Mouse (Mus musculus): ENCODE results near the gene Nrcam. TPM values are rescaled to one million over a fixed set of nuclear protein-coding genes. Genes with fewer than 3 reads are reported as not detected.
"Not testable (repeated sequence)": the region's sequence is repeated elsewhere in the genome, so short reads cannot be mapped to it uniquely, and the experiment has no call there.

Nrcam gene
- polyA plus RNA-seq (2015; fragmentation: Nextera tagmentation; extraction: Ambion mirVana): 3.7 and 5.7 TPM in 2 replicates

GRCm38 (mm10) chr12:44328381-44329315 lies at the start of gene Nrcam:
Gene Nrcam, plus strand, starts transcription at chr12:44328885.
- Histone ChIP-seq H3K27ac (replicated peaks) (no peak within 1 kb of the TSS), H3K36me3 (no peaks in the 10 kb centered on the region), H3K4me3 (replicated peaks) (peak within 1 kb of the TSS; percentile 63), H3K4me1 (peaks cover 13% of the 10 kb centered on the region), H3K9ac (peak within 1 kb of the TSS; percentile 21), H3K27me3 (peaks cover 24% of the 10 kb centered on the region), H3K4me2 (replicated peaks) (peak within 1 kb of the TSS; percentile 98), H3K9me3 (replicated peaks) (no peaks in the 10 kb centered on the region)
- WGBS: 2% methylated on average over 74 of the region's 74 CpGs
- peak; percentile 68 for ATAC-seq (ENCODE audit: insufficient number of reproducible peaks, low FRiP score, low TSS enrichment, low read depth)

DNA sequence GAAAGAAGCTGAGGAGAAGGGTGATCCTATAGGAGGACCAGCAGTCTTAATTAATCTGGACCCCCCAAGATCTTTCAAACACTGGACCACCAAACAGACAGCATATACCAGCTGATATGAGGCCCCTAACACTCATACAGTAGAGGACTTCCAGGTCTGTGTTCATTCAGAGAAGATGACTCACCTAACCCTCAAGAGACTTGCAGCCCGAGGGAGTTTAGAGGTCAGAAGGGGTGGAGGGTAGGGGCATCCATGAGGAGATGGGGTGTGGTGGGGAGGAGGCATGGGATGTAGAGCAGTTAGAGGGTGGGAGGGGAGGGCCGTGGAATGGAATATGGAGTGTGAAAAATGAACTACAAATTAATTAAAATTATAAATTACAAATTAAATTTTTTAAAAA lies 48.5 kb upstream of the Nrcam start:
- H3K27ac ChIP-seq (replicated peaks); H3K9me3 ChIP-seq (replicated peaks); H3K4me1 ChIP-seq; H3K36me3 ChIP-seq; H3K4me2 ChIP-seq (replicated peaks); H3K9ac ChIP-seq; ATAC-seq (ENCODE audit: insufficient number of reproducible peaks, low FRiP score, low TSS enrichment, low read depth); H3K4me3 ChIP-seq (replicated peaks); H3K27me3 ChIP-seq: not testable (repeated sequence)
- WGBS: 75% methylated on average over 2 of the region's 2 CpGs

DNA sequence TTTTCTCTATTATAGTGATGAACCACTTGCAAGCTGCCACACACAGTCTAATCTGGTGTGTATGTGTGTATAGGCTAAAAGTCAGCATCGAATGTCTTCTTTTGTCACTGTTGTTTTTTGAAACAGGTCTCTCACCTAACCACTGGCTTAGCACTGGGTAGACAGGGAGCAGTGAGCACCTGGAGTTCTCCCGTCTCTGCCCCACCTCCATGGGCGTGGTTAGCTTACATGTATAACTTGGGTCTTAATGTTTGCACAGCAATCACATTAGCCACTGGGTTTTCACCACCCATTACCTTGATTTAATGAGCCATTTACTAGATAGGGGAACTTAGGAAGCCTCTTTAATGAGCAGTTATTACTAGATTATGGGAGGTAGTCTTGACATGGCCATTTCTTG lies 47.2 kb upstream of the Nrcam start:
- Histone ChIP-seq H3K4me1 (no peaks in the 10 kb centered on the region), H3K9me3 (replicated peaks) (no peaks in the 10 kb centered on the region), H3K27me3 (no peaks in the 10 kb centered on the region), H3K27ac (replicated peaks) (no peak overlapping the region), H3K4me2 (replicated peaks) (no peak overlapping the region), H3K9ac (no peak overlapping the region), H3K36me3 (no peaks in the 10 kb centered on the region), H3K4me3 (replicated peaks) (no peak overlapping the region)
- 82% methylated on average over 3 of the region's 3 CpGs for WGBS
- ATAC-seq (ENCODE audit: insufficient number of reproducible peaks, low FRiP score, low TSS enrichment, low read depth): no peak

DNA sequence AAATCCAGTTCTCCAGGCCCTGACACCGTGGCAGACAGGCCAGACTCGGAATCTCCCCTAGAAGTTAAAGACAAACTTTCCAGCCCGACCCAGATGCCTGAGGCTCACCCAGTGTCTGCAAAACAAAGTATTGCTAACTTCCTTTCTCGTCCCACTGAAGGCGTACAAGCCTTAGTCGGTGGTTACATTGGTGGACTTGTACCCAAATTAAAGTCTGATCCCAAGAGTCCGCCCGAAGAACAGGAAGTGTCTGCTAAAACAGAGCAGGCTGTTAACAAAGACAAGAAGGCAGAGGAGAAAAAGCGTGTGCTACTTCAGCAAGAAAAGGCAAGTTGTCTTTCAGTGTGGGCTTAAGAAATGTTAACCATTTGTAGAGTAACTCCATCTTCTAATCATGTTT lies 45.3 kb upstream of the Nrcam start:
- no peak overlapping the region for H3K4me3 ChIP-seq (replicated peaks)
- H3K4me2 ChIP-seq (replicated peaks): no peak overlapping the region
- H3K36me3 ChIP-seq: no peaks in the 10 kb centered on the region
- H3K9me3 ChIP-seq (replicated peaks): no peaks in the 10 kb centered on the region
- no peaks in the 10 kb centered on the region for H3K27me3 ChIP-seq
- no peak overlapping the region for H3K9ac ChIP-seq
- WGBS: 24% methylated on average over 9 of the region's 9 CpGs
- no peak for ATAC-seq (ENCODE audit: insufficient number of reproducible peaks, low FRiP score, low TSS enrichment, low read depth)
- H3K27ac ChIP-seq (replicated peaks): no peak overlapping the region
- H3K4me1 ChIP-seq: no peaks in the 10 kb centered on the region

- Histone ChIP-seq H3K9me3 (replicated peaks) (no peaks in the 10 kb centered on the region), H3K27ac (replicated peaks) (no peak overlapping the region), H3K4me3 (replicated peaks) (no peak overlapping the region), H3K4me1 (no peaks in the 10 kb centered on the region), H3K27me3 (no peaks in the 10 kb centered on the region), H3K4me2 (replicated peaks) (no peak overlapping the region), H3K36me3 (peaks cover 9% of the 10 kb centered on the region; the same call in 1 of the 2 replicates), H3K9ac (no peak overlapping the region)
- 92% methylated on average over 8 of the region's 8 CpGs for WGBS
- no peak for ATAC-seq (ENCODE audit: insufficient number of reproducible peaks, low FRiP score, low TSS enrichment, low read depth)
Measured at GRCm38 (mm10) chr12:44286992-44287391, 41.7 kb upstream of the Nrcam start.

- Histone ChIP-seq H3K4me3 (replicated peaks) (no peak overlapping the region), H3K4me2 (replicated peaks) (no peak overlapping the region), H3K9me3 (replicated peaks) (no peaks in the 10 kb centered on the region), H3K4me1 (no peaks in the 10 kb centered on the region), H3K27me3 (no peaks in the 10 kb centered on the region), H3K9ac (no peak overlapping the region), H3K36me3 (peaks cover 14% of the 10 kb centered on the region; the same call in 1 of the 2 replicates), H3K27ac (replicated peaks) (no peak overlapping the region)
- no peak for ATAC-seq (ENCODE audit: insufficient number of reproducible peaks, low FRiP score, low TSS enrichment, low read depth)
Measured at GRCm38 (mm10) chr12:44292281-44292680, 36.4 kb upstream of the Nrcam start.

DNA sequence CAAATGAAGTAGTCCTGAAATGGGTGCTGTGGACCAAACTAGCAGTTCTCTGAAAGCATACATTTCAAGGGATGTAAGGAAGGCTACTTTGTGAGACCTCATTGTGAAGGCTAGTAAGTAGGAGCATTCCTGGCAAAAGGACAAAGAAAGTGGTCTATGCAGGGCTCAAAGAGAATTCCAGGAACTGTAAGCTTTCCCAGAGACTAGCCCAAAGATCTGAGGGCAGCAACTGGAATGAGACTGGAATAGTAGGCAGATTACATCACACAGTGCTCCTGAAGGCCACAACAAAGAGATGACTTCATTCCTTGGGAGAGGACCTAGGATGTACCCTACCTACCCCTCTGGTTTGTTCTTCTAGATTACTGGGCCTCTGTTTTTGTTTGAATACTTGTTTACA lies 27.9 kb upstream of the Nrcam start:
- H3K9ac ChIP-seq: no peak overlapping the region
- H3K36me3 ChIP-seq: peaks cover 15% of the 10 kb centered on the region; the same call in 1 of the 2 replicates
- H3K4me2 ChIP-seq (replicated peaks): no peak overlapping the region
- H3K4me1 ChIP-seq: no peaks in the 10 kb centered on the region
- H3K9me3 ChIP-seq (replicated peaks): no peaks in the 10 kb centered on the region
- no peak overlapping the region for H3K27ac ChIP-seq (replicated peaks)
- ATAC-seq (ENCODE audit: insufficient number of reproducible peaks, low FRiP score, low TSS enrichment, low read depth): no peak
- H3K27me3 ChIP-seq: no peaks in the 10 kb centered on the region
- no peak overlapping the region for H3K4me3 ChIP-seq (replicated peaks)

- WGBS: 98% methylated on average over 1 of the region's 1 CpGs
- H3K9ac ChIP-seq: no peak overlapping the region
- no peaks in the 10 kb centered on the region for H3K4me1 ChIP-seq
- no peaks in the 10 kb centered on the region for H3K27me3 ChIP-seq
- peaks cover 23% of the 10 kb centered on the region for H3K36me3 ChIP-seq
- no peak overlapping the region for H3K4me2 ChIP-seq (replicated peaks)
- H3K9me3 ChIP-seq (replicated peaks): no peaks in the 10 kb centered on the region
- H3K27ac ChIP-seq (replicated peaks): no peak overlapping the region
- ATAC-seq (ENCODE audit: insufficient number of reproducible peaks, low FRiP score, low TSS enrichment, low read depth): no peak
- H3K4me3 ChIP-seq (replicated peaks): no peak overlapping the region
Measured at GRCm38 (mm10) chr12:44304012-44304411, 24.7 kb upstream of the Nrcam start.

DNA sequence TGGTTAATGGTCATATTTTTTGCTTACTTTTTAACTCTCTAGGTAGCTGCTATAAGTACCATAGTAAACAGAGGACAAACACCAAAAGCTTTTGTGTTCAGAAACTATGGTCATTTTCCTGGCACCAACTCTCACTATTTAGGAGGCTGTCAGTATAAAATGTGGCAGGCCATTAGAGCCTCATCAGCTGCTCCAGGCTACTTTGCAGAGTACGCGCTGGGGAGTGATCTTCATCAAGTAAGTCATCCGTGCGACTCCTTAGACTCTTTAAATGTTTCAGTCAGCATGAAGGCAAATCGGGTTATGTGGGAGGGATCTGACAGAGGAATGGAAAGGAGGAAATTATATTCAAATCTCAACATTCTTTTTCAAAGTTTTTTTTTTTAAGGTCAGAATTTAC lies 23.8 kb upstream of the Nrcam start:
- Histone ChIP-seq H3K9me3 (replicated peaks) (no peaks in the 10 kb centered on the region), H3K27ac (replicated peaks) (no peak overlapping the region), H3K4me2 (replicated peaks) (no peak overlapping the region), H3K4me3 (replicated peaks) (no peak overlapping the region), H3K27me3 (no peaks in the 10 kb centered on the region), H3K4me1 (no peaks in the 10 kb centered on the region), H3K9ac (no peak overlapping the region), H3K36me3 (peaks cover 23% of the 10 kb centered on the region)
- no peak for ATAC-seq (ENCODE audit: insufficient number of reproducible peaks, low FRiP score, low TSS enrichment, low read depth)
- 84% methylated on average over 5 of the region's 5 CpGs for WGBS

DNA sequence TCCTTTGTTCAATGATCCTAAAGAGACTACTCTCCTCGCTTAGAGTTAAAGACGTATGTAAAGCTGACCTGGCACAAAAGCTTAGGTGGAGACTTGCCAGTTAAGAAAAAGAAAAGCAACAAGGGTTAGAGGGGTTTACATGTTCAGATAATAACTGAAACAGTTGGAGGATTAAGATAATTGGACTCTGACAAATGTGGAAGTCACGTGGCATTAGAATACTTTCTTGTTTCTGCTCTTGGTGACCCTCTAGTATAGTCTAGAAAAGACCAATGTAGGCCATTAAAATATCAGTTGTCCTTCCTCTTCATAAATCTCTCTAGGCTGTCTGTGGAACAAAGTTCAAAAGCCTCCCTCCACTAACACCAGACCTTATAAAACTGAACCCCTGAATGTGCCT lies 20.5 kb upstream of the Nrcam start:
- H3K9me3 ChIP-seq (replicated peaks): no peaks in the 10 kb centered on the region
- H3K4me1 ChIP-seq: no peaks in the 10 kb centered on the region
- no peak overlapping the region for H3K27ac ChIP-seq (replicated peaks)
- H3K4me3 ChIP-seq (replicated peaks): no peak overlapping the region
- no peaks in the 10 kb centered on the region for H3K27me3 ChIP-seq
- WGBS: 87% methylated on average over 3 of the region's 3 CpGs
- no peak overlapping the region for H3K4me2 ChIP-seq (replicated peaks)
- H3K9ac ChIP-seq: no peak overlapping the region
- no peak for ATAC-seq (ENCODE audit: insufficient number of reproducible peaks, low FRiP score, low TSS enrichment, low read depth)
- H3K36me3 ChIP-seq: peaks cover 24% of the 10 kb centered on the region

GRCm38 (mm10) chr12:44315212-44315611 lies 13.5 kb upstream of the Nrcam start:
- Histone ChIP-seq H3K4me2 (replicated peaks) (no peak overlapping the region), H3K27me3 (no peaks in the 10 kb centered on the region), H3K4me3 (replicated peaks) (no peak overlapping the region), H3K9ac (no peak overlapping the region), H3K4me1 (no peaks in the 10 kb centered on the region), H3K36me3 (0 out of 2 replicates have a peak, but pooled peaks cover 7% of the 10 kb centered on the region), H3K27ac (replicated peaks) (no peak overlapping the region), H3K9me3 (replicated peaks) (no peaks in the 10 kb centered on the region)
- WGBS: 83% methylated on average over 2 of the region's 2 CpGs
- no peak for ATAC-seq (ENCODE audit: insufficient number of reproducible peaks, low FRiP score, low TSS enrichment, low read depth)

- Histone ChIP-seq H3K36me3 (no peaks in the 10 kb centered on the region), H3K27me3 (peaks cover 5% of the 10 kb centered on the region), H3K9ac (no peak overlapping the region), H3K4me3 (replicated peaks) (no peak overlapping the region), H3K4me1 (peaks cover 9% of the 10 kb centered on the region), H3K4me2 (replicated peaks) (no peak overlapping the region), H3K27ac (replicated peaks) (no peak overlapping the region), H3K9me3 (replicated peaks) (no peaks in the 10 kb centered on the region)
- no peak for ATAC-seq (ENCODE audit: insufficient number of reproducible peaks, low FRiP score, low TSS enrichment, low read depth)
Measured at GRCm38 (mm10) chr12:44325091-44325490, 3.6 kb upstream of the Nrcam start.
